Mouse (Mus musculus) CH12.LX (cell line): ENCODE data around the gene Dph6.

ENCODE experiments used
- CHD1 ChIP-seq: IDR thresholded peaks from 2 replicates; pipeline ENCODE4 v1.6.1; 2012; ENCODE audit warnings: low read depth, low read length, improper control_type of control experiment, inconsistent platforms
- CTCF ChIP-seq, 2 experiments: IDR thresholded peaks in 1 of 2; conservative IDR thresholded peaks in 1 of 2; 2 replicates each; pipeline ENCODE4 v1.5.1; 2011 to 2012; ENCODE audit warnings: low read depth in 2 of 2, low read length in 2 of 2, improper control_type of control experiment in 1 of 2, inconsistent platforms in 1 of 2, mild to moderate bottlenecking in 1 of 2, moderate library complexity in 1 of 2
- EP300 ChIP-seq: IDR thresholded peaks from 2 replicates; pipeline ENCODE4 v1.6.1; 2011; ENCODE audit warnings: low read length, improper control_type of control experiment
- GABPA ChIP-seq: IDR thresholded peaks from 2 replicates; pipeline ENCODE4 v1.6.1; 2012; ENCODE audit warnings: low read depth, low read length, improper control_type of control experiment, inconsistent platforms; ENCODE audit not compliant: insufficient replicate concordance
- HCFC1 ChIP-seq: IDR thresholded peaks from 2 replicates; pipeline ENCODE4 v1.6.1; 2012; ENCODE audit warnings: low read depth, mild to moderate bottlenecking, inconsistent platforms, low read length, improper control_type of control experiment
- KAT2A ChIP-seq: IDR thresholded peaks from 2 replicates; pipeline ENCODE4 v1.6.1; 2012; ENCODE audit warnings: low read length, improper control_type of control experiment, inconsistent platforms; ENCODE audit not compliant: insufficient replicate concordance
- MAX ChIP-seq: IDR thresholded peaks from 2 replicates; pipeline ENCODE4 v1.6.1; 2011; ENCODE audit warnings: low read length, improper control_type of control experiment
- NELFE ChIP-seq: IDR thresholded peaks from 2 replicates; pipeline ENCODE4 v1.6.1; 2011; ENCODE audit warnings: low read depth, low read length, improper control_type of control experiment
- POLR2A ChIP-seq: IDR thresholded peaks from 2 replicates; pipeline ENCODE4 v1.6.1; 2011; ENCODE audit warnings: low read depth, mild to moderate bottlenecking, improper control_type of control experiment, low read length
- POLR2AphosphoS2 ChIP-seq: IDR thresholded peaks from 2 replicates; pipeline ENCODE4 v1.6.1; 2011; ENCODE audit warnings: low read depth, low read length, improper control_type of control experiment
- TBP ChIP-seq: conservative IDR thresholded peaks from 2 replicates; pipeline ENCODE4 v1.6.1; 2011; ENCODE audit warnings: low read depth, low read length, improper control_type of control experiment
- USF1 ChIP-seq: IDR thresholded peaks from 2 replicates; pipeline ENCODE4 v1.6.1; 2014; ENCODE audit warnings: low read depth, mild to moderate bottlenecking, inconsistent platforms, low read length, improper control_type of control experiment
- ZC3H11A ChIP-seq: IDR thresholded peaks from 2 replicates; pipeline ENCODE4 v1.6.1; 2012; ENCODE audit warnings: low read depth, mild to moderate bottlenecking, inconsistent platforms, low read length, improper control_type of control experiment

- TF ChIP-seq CTCF (conservative IDR thresholded peaks at IDR 0.05 in 1 of 2, IDR thresholded peaks at IDR 0.05 in 1 of 2; ENCODE audit: low read depth in 2 of 2, low read length in 2 of 2) (no peak), TBP (no peak), NELFE (no peak), CHD1 (no peak), KAT2A (no peak), HCFC1 (no peak), POLR2A (no peak), ZC3H11A (no peak), POLR2AphosphoS2 (no peak), EP300 (no peak), USF1 (no peak), MAX (no peak), GABPA (no peak)
These were observed 55.0 kb downstream of the Dph6 start for GRCm38 (mm10) chr2:114599793-114600192.
